Mouse (Mus musculus): ENCODE results near the gene Ginm1. TPM values are rescaled to one million over a fixed set of nuclear protein-coding genes. Genes with fewer than 3 reads are reported as not detected.
"Not testable (repeated sequence)": the region's sequence is repeated elsewhere in the genome, so short reads cannot be mapped to it uniquely, and the experiment has no call there.

Ginm1 gene
- polyA plus RNA-seq, 1 experiment from 2014 or later, result 99.2 TPM

DNA sequence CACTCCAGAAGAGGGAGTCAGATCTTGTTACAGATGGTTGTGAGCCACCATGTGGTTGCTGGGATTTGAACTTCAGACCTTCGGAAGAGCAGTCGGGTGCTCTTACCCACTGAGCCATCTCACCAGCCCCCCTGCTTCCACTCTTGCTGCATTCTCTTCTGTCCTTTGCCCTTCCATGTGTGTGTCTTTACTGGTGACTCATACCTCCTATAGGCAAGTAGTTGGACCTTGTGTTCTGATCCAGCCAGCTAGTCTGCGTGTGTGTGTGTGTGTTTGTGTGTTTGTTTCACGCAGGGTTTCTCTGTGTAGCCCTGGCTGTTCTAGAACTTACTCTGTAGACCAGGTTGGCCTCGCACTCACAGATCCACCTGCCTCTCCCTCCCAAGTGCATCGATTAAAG, 47.1 kb downstream of the Ginm1 start:
- not testable (repeated sequence) for ATAC-seq (replicated peaks; ENCODE audit: extremely low read depth, insufficient read depth, low FRiP score); H3K4me2 ChIP-seq (ENCODE audit: low read depth, low read length); H3K27me3 ChIP-seq (ENCODE audit: control insufficient read depth, insufficient read depth, low read length); H3K4me1 ChIP-seq (ENCODE audit: control insufficient read depth, insufficient read depth, low read length); H3K9ac ChIP-seq (ENCODE audit: low read length); H3K27ac ChIP-seq (ENCODE audit: low read length); H3K9me3 ChIP-seq (replicated peaks; ENCODE audit: control insufficient read depth, low read length); H3K4me3 ChIP-seq (ENCODE audit: low read length)
- H3K36me3 ChIP-seq (ENCODE audit: control insufficient read depth, insufficient read depth), result peaks cover 24% of the 10 kb centered on the region
- 95% methylated on average over 6 of the region's 6 CpGs for WGBS

DNA sequence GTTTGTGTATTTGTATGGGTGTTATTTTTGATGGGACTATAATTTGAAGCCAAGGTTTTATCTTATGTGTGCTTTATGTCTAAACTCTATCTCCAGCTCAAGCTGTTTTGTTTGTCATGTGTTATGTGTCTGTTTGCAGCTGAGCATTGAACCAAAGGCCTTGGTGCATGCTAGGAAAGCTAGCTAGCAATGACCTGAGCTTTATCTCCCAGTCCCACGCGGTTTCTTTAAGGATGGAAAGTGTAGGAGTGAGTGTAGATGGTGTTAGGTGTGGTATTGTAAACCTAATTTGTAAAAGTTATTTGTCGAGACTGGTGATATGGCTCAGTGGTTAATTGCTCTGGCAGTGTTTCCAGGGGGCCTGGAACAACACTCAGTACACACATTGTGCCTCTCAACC, 54.7 kb downstream of the Ginm1 start:
- H3K36me3 ChIP-seq (ENCODE audit: control insufficient read depth, insufficient read depth), result peaks cover 1% of the 10 kb centered on the region; the same call in 1 of the 2 replicates
- WGBS, result 79% methylated on average over 3 of the region's 3 CpGs

DNA sequence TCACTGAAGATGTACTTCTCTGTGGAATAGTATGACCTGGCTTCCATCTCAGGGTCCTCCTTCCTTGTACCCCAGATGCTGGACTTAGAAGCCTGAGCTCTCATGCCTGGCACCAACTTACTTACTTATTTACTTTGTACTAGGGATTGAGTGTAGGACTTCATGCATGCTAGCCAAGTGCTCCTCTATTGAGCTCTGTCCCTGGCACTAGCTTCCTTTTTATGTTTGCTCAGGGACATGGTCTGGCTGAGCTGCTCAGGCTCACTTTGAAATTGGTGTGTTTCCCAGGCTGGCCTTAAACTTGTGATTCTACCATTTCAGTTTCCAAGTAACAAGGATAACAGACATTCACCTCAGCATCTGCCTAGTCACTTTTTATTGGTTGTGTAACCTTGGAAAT, 55.5 kb downstream of the Ginm1 start:
- H3K27ac ChIP-seq (ENCODE audit: low read length), result no peak overlapping the region
- H3K27me3 ChIP-seq (ENCODE audit: control insufficient read depth, insufficient read depth, low read length), result no peaks in the 10 kb centered on the region
- ATAC-seq (replicated peaks; ENCODE audit: extremely low read depth, insufficient read depth, low FRiP score), result no peak
- H3K36me3 ChIP-seq (ENCODE audit: control insufficient read depth, insufficient read depth), result no peaks in the 10 kb centered on the region
- no peaks in the 10 kb centered on the region for H3K9me3 ChIP-seq (replicated peaks; ENCODE audit: control insufficient read depth, low read length)
- H3K9ac ChIP-seq (ENCODE audit: low read length), result no peak overlapping the region
- no peak overlapping the region for H3K4me2 ChIP-seq (ENCODE audit: low read depth, low read length)
- H3K4me1 ChIP-seq (ENCODE audit: control insufficient read depth, insufficient read depth, low read length), result no peaks in the 10 kb centered on the region
- H3K4me3 ChIP-seq (ENCODE audit: low read length), result no peak overlapping the region

More for the DNA sequence above, 54.7 kb downstream of the Ginm1 start:
- Histone ChIP-seq H3K4me3 (ENCODE audit: low read length) (no peak overlapping the region), H3K9ac (ENCODE audit: low read length) (no peak overlapping the region), H3K4me1 (ENCODE audit: control insufficient read depth, insufficient read depth, low read length) (no peaks in the 10 kb centered on the region), H3K4me2 (ENCODE audit: low read depth, low read length) (no peak overlapping the region), H3K27ac (ENCODE audit: low read length) (no peak overlapping the region), H3K27me3 (ENCODE audit: control insufficient read depth, insufficient read depth, low read length) (no peaks in the 10 kb centered on the region), H3K9me3 (replicated peaks; ENCODE audit: control insufficient read depth, low read length) (no peaks in the 10 kb centered on the region)
- ATAC-seq (replicated peaks; ENCODE audit: extremely low read depth, insufficient read depth, low FRiP score), result no peak

DNA sequence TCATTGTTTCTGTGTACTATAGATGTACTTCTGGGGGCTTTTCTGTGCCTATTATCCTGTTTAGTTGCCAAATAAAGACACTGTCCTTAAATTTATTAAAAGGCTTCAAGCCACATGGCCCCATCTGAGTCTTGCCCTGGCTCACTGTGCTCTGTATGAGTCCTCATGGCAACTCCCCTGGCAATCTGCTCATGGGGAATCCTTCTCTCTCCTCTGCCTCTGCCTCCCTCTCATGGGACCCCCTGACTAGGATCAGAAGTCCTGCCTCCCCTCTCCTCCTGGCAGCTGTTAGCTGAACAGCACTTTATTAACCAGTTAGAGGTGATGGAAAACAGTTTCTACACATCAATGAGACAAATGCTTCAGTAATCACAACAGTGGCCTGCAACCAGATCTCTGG, 61.0 kb downstream of the Ginm1 start:
- Histone ChIP-seq H3K36me3 (ENCODE audit: control insufficient read depth, insufficient read depth) (no peaks in the 10 kb centered on the region), H3K4me2 (ENCODE audit: low read depth, low read length) (no peak overlapping the region), H3K4me3 (ENCODE audit: low read length) (no peak overlapping the region), H3K9me3 (replicated peaks; ENCODE audit: control insufficient read depth, low read length) (no peaks in the 10 kb centered on the region), H3K27ac (ENCODE audit: low read length) (no peak overlapping the region), H3K9ac (ENCODE audit: low read length) (no peak overlapping the region), H3K27me3 (ENCODE audit: control insufficient read depth, insufficient read depth, low read length) (no peaks in the 10 kb centered on the region), H3K4me1 (ENCODE audit: control insufficient read depth, insufficient read depth, low read length) (peaks cover 7% of the 10 kb centered on the region)
- no peak for ATAC-seq (replicated peaks; ENCODE audit: extremely low read depth, insufficient read depth, low FRiP score)

DNA sequence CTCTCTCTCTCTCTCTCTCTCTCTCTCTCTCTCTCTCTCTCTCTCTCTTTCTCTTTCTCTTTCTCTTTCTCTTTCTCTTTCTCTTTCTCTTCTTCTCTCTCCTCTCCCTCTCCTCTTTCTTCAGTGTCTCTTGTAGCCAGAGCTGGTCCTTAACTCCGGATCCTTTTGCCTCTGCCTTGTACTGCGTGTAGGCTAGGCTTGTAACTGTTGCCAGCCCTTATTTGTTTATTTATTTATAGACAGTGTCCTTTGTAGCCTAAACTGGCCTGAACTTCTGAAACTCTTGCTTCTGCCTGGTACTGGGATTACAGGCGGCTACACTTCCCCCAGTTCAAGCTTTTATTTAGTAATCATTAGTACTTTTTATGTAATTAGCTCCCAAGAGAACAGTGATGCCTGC, 65.6 kb downstream of the Ginm1 start:
- 17% methylated on average over 3 of the region's 3 CpGs for WGBS
- Histone ChIP-seq H3K4me2 (ENCODE audit: low read depth, low read length) (peak overlapping the region; percentile 94), H3K27ac (ENCODE audit: low read length) (no peak overlapping the region), H3K9ac (ENCODE audit: low read length) (peak overlapping the region; percentile 10), H3K4me3 (ENCODE audit: low read length) (peak overlapping the region; percentile 97), H3K4me1 (ENCODE audit: control insufficient read depth, insufficient read depth, low read length) (peaks cover 10% of the 10 kb centered on the region), H3K36me3 (ENCODE audit: control insufficient read depth, insufficient read depth) (no peaks in the 10 kb centered on the region), H3K27me3 (ENCODE audit: control insufficient read depth, insufficient read depth, low read length) (no peaks in the 10 kb centered on the region), H3K9me3 (replicated peaks; ENCODE audit: control insufficient read depth, low read length) (no peaks in the 10 kb centered on the region)
- no peak for ATAC-seq (replicated peaks; ENCODE audit: extremely low read depth, insufficient read depth, low FRiP score)

DNA sequence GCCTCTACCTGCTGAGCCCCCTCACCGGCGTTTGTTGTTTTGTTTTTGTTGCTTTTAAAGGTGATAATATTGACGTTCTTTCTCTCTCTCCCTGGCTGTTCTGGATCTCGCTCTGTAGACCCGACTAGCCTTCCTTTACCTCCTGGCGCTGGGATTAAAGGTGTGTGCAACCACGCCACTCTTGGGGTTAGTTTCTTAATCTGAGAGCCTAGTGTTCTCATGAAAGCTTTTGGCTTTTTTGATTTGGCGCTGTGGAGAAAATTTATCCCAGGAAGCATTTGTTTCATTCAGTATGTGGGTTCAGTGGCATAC, 66.2 kb downstream of the Ginm1 start:
- H3K36me3 ChIP-seq (ENCODE audit: control insufficient read depth, insufficient read depth), result no peaks in the 10 kb centered on the region
- peak overlapping the region; percentile 97 for H3K4me3 ChIP-seq (ENCODE audit: low read length)
- H3K9me3 ChIP-seq (replicated peaks; ENCODE audit: control insufficient read depth, low read length), result no peaks in the 10 kb centered on the region
- peak overlapping the region; percentile 90 for H3K9ac ChIP-seq (ENCODE audit: low read length)
- H3K4me1 ChIP-seq (ENCODE audit: control insufficient read depth, insufficient read depth, low read length), result peaks cover 10% of the 10 kb centered on the region
- peak overlapping the region; percentile 83 for H3K27ac ChIP-seq (ENCODE audit: low read length)
- ATAC-seq (replicated peaks; ENCODE audit: extremely low read depth, insufficient read depth, low FRiP score), result no peak
- WGBS, result under 1% methylated on average over 8 of the region's 8 CpGs
- no peaks in the 10 kb centered on the region for H3K27me3 ChIP-seq (ENCODE audit: control insufficient read depth, insufficient read depth, low read length)
- peak overlapping the region; percentile 94 for H3K4me2 ChIP-seq (ENCODE audit: low read depth, low read length)

DNA sequence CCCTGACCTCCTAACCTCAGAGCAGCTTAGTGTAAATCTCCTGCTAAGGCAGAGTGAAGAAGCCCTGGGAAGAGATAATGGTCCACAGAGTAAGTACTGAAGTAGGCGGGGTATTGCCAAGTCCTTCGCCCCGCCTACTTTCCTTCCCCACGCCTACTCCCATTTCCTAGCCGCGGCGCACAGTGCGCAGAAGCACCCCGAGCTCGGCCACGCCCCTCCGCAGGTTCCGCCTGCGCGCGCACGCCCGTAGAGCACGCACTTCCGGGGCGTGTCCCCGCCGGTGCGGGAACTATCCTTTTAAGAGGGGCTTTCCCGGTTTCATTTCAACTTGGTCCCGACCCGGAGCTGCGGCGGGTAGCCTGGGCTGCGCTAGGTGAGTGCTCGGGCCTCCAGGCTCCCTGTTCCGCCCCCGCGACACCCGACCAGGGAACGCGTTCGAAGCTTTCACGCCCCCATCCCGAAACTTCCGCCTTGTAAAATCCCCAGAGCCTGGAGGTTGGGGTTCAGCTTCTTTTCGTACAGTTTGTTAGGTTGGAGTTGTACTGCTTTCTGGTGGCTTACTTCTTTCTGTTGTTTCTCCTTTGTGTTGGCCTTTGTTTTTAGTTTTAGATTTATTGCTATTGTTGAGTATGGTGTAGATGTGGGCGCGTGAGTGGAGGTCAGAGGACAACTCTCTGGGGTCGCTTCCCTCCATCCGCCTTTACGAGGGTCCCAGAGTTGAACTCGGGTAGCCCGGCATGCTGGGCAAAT, 66.7 kb downstream of the Ginm1 start, which contains the start of gene Katna1:
Katna1 (plus strand) TSS at position 250 of the 750 bp plus-strand sequence.
- Histone ChIP-seq H3K27me3 (ENCODE audit: control insufficient read depth, insufficient read depth, low read length) (no peaks in the 10 kb centered on the region), H3K4me2 (ENCODE audit: low read depth, low read length) (peak within 1 kb of the TSS; percentile 94), H3K27ac (ENCODE audit: low read length) (peak within 1 kb of the TSS; percentile 83), H3K9me3 (replicated peaks; ENCODE audit: control insufficient read depth, low read length) (no peaks in the 10 kb centered on the region), H3K9ac (ENCODE audit: low read length) (peak within 1 kb of the TSS; percentile 90), H3K4me1 (ENCODE audit: control insufficient read depth, insufficient read depth, low read length) (peaks cover 10% of the 10 kb centered on the region), H3K4me3 (ENCODE audit: low read length) (peak within 1 kb of the TSS; percentile 97), H3K36me3 (ENCODE audit: control insufficient read depth, insufficient read depth) (no peaks in the 10 kb centered on the region)
- under 1% methylated on average over 49 of the region's 49 CpGs for WGBS
- ATAC-seq (replicated peaks; ENCODE audit: extremely low read depth, insufficient read depth, low FRiP score), result peak; percentile 99

Small RNA genes within 50 kb of the gene (microRNA-seq; reads per million reads assigned to microRNA genes)
- gene Mir5104, result 1.6 reads per million

Other genes starting within 250 kb of the Ginm1 start
- 0.84 and 1.3 TPM in 2 replicates for gene Lrp11, start 203.0 kb downstream of the Ginm1 start, polyA plus RNA-seq (2015; fragmentation: Nextera tagmentation; extraction: Ambion mirVana)
- 31.8 and 32.4 TPM in 2 replicates for gene Nup43, start 125.3 kb downstream of the Ginm1 start, polyA plus RNA-seq (2015; fragmentation: Nextera tagmentation; extraction: Ambion mirVana)
- gene Pcmt1, start 111.7 kb downstream of the Ginm1 start, polyA plus RNA-seq (2015; fragmentation: Nextera tagmentation; extraction: Ambion mirVana), result 134 and 143 TPM in 2 replicates
- gene Lats1, start 111.6 kb downstream of the Ginm1 start, polyA plus RNA-seq (2015; fragmentation: Nextera tagmentation; extraction: Ambion mirVana), result 3.1 TPM in 2 replicates
- gene Katna1, start 66.8 kb downstream of the Ginm1 start, polyA plus RNA-seq (2015; fragmentation: Nextera tagmentation; extraction: Ambion mirVana), result 34.1 and 45.5 TPM in 2 replicates
- gene Ppil4, start 67 bp upstream of the Ginm1 start, polyA plus RNA-seq (2015; fragmentation: Nextera tagmentation; extraction: Ambion mirVana), result 28.1 and 34.1 TPM in 2 replicates
- 0.34 and 0.38 TPM in 2 replicates for gene Zc3h12d, start 39.6 kb upstream of the Ginm1 start, polyA plus RNA-seq (2015; fragmentation: Nextera tagmentation; extraction: Ambion mirVana)
- gene Tab2, start 163.4 kb upstream of the Ginm1 start, polyA plus RNA-seq (2015; fragmentation: Nextera tagmentation; extraction: Ambion mirVana), result 15.1 and 15.4 TPM in 2 replicates